Mouse (Mus musculus): ENCODE measurements at regions not wholly inside any gene's neighbourhood (a gene's known extent, or its start where the extent isn't known, plus 50 kb on each side); places are given as distances from the start of the nearest gene placed in this dataset.

GRCm38 (mm10) chr3:35027898-35028297 is 377.7 kb downstream of the Sox2 start:
- Histone ChIP-seq H3K27ac (no peak overlapping the region), H3K36me3 (replicated peaks) (no peaks in the 10 kb centered on the region), H3K9ac (no peak overlapping the region), H3K27me3 (peaks cover 3% of the 10 kb centered on the region; the same call in 1 of the 2 replicates), H3K9me3 (no peaks in the 10 kb centered on the region), H3K4me2 (no peak overlapping the region), H3K4me3 (replicated peaks) (no peak overlapping the region), H3K4me1 (peaks cover 8% of the 10 kb centered on the region)
- WGBS = 10% methylated on average over 5 of the region's 5 CpGs
- peak; percentile 53; the same call in 1 of the 2 replicates for ATAC-seq (ENCODE audit: low FRiP score)

GRCm38 (mm10) chr3:35029924-35030323 is 379.7 kb downstream of the Sox2 start:
- H3K9me3 ChIP-seq = no peaks in the 10 kb centered on the region
- no peak for ATAC-seq (ENCODE audit: low FRiP score)
- peaks cover 8% of the 10 kb centered on the region for H3K4me1 ChIP-seq
- 93% methylated on average over 8 of the region's 8 CpGs for WGBS
- no peak overlapping the region for H3K27ac ChIP-seq
- H3K36me3 ChIP-seq (replicated peaks) = no peaks in the 10 kb centered on the region
- peaks cover 3% of the 10 kb centered on the region; the same call in 1 of the 2 replicates for H3K27me3 ChIP-seq
- no peak overlapping the region for H3K9ac ChIP-seq
- H3K4me2 ChIP-seq = no peak overlapping the region
- no peak overlapping the region for H3K4me3 ChIP-seq (replicated peaks)

- 77% methylated on average over 8 of the region's 8 CpGs for WGBS
- H3K27me3 ChIP-seq = peaks cover 3% of the 10 kb centered on the region; the same call in 1 of the 2 replicates
- no peaks in the 10 kb centered on the region for H3K9me3 ChIP-seq
- H3K27ac ChIP-seq = no peak overlapping the region
- no peak overlapping the region for H3K4me3 ChIP-seq (replicated peaks)
- ATAC-seq (ENCODE audit: low FRiP score) = no peak
- no peak overlapping the region for H3K4me2 ChIP-seq
- H3K9ac ChIP-seq = no peak overlapping the region
- H3K4me1 ChIP-seq = no peaks in the 10 kb centered on the region; the same call in 1 of the 2 replicates
- H3K36me3 ChIP-seq (replicated peaks) = no peaks in the 10 kb centered on the region
Observed at GRCm38 (mm10) chr3:35033587-35033986, 383.4 kb downstream of the Sox2 start.

GRCm38 (mm10) chr3:35035234-35035633 is 385.0 kb downstream of the Sox2 start:
- ATAC-seq (ENCODE audit: low FRiP score) = no peak
- Histone ChIP-seq H3K27ac (no peak overlapping the region), H3K9me3 (no peaks in the 10 kb centered on the region), H3K4me3 (replicated peaks) (no peak overlapping the region), H3K36me3 (replicated peaks) (no peaks in the 10 kb centered on the region), H3K9ac (no peak overlapping the region), H3K27me3 (no peaks in the 10 kb centered on the region), H3K4me1 (peaks cover 3% of the 10 kb centered on the region), H3K4me2 (no peak overlapping the region)
- 85% methylated on average over 7 of the region's 7 CpGs for WGBS

GRCm38 (mm10) chr3:35043705-35044104 is 393.5 kb downstream of the Sox2 start:
- peaks cover 6% of the 10 kb centered on the region for H3K4me1 ChIP-seq
- ATAC-seq (ENCODE audit: low FRiP score) = no peak
- H3K27ac ChIP-seq = no peak overlapping the region
- H3K9me3 ChIP-seq = no peaks in the 10 kb centered on the region
- no peak overlapping the region for H3K4me3 ChIP-seq (replicated peaks)
- H3K9ac ChIP-seq = no peak overlapping the region
- H3K36me3 ChIP-seq (replicated peaks) = no peaks in the 10 kb centered on the region
- WGBS = 81% methylated on average over 2 of the region's 2 CpGs
- no peak overlapping the region for H3K4me2 ChIP-seq
- no peaks in the 10 kb centered on the region for H3K27me3 ChIP-seq

GRCm38 (mm10) chr3:35059438-35059837 is 409.2 kb downstream of the Sox2 start:
- 8% methylated on average over 4 of the region's 4 CpGs for WGBS
- Histone ChIP-seq H3K9ac (no peak overlapping the region), H3K4me2 (no peak overlapping the region), H3K27me3 (peaks cover 25% of the 10 kb centered on the region), H3K4me3 (replicated peaks) (no peak overlapping the region), H3K4me1 (peaks cover 14% of the 10 kb centered on the region), H3K9me3 (no peaks in the 10 kb centered on the region), H3K36me3 (replicated peaks) (no peaks in the 10 kb centered on the region), H3K27ac (no peak overlapping the region)
- no peak for ATAC-seq (ENCODE audit: low FRiP score)

- Histone ChIP-seq H3K4me1 (peaks cover 14% of the 10 kb centered on the region), H3K27ac (no peak overlapping the region), H3K9ac (no peak overlapping the region), H3K4me3 (replicated peaks) (no peak overlapping the region), H3K27me3 (peaks cover 25% of the 10 kb centered on the region), H3K4me2 (peak overlapping the region; percentile 10; the same call in 1 of the 2 replicates), H3K36me3 (replicated peaks) (no peaks in the 10 kb centered on the region), H3K9me3 (no peaks in the 10 kb centered on the region)
- WGBS = 13% methylated on average over 10 of the region's 10 CpGs
- no peak for ATAC-seq (ENCODE audit: low FRiP score)
Observed at GRCm38 (mm10) chr3:35060042-35060441, 409.8 kb downstream of the Sox2 start.

- 53% methylated on average over 9 of the region's 9 CpGs for WGBS
- Histone ChIP-seq H3K4me3 (replicated peaks) (no peak overlapping the region), H3K36me3 (replicated peaks) (no peaks in the 10 kb centered on the region), H3K9ac (no peak overlapping the region; the same call in 1 of the 2 replicates), H3K9me3 (no peaks in the 10 kb centered on the region), H3K27ac (no peak overlapping the region), H3K27me3 (peaks cover 5% of the 10 kb centered on the region), H3K4me1 (peaks cover 5% of the 10 kb centered on the region; the same call in 1 of the 2 replicates), H3K4me2 (no peak overlapping the region)
- no peak for ATAC-seq (ENCODE audit: low FRiP score)
Observed at GRCm38 (mm10) chr3:35066824-35067223, 416.6 kb downstream of the Sox2 start.

- Histone ChIP-seq H3K4me3 (replicated peaks) (no peak overlapping the region), H3K9me3 (no peaks in the 10 kb centered on the region), H3K27me3 (no peaks in the 10 kb centered on the region), H3K36me3 (replicated peaks) (no peaks in the 10 kb centered on the region), H3K4me1 (peaks cover 5% of the 10 kb centered on the region; the same call in 1 of the 2 replicates), H3K27ac (no peak overlapping the region), H3K9ac (no peak overlapping the region), H3K4me2 (no peak overlapping the region)
- ATAC-seq (ENCODE audit: low FRiP score) = no peak
- WGBS = 98% methylated on average over 8 of the region's 8 CpGs
Observed at GRCm38 (mm10) chr3:35068586-35068985, 418.4 kb downstream of the Sox2 start.

GRCm38 (mm10) chr3:35071046-35071445 is 420.8 kb downstream of the Sox2 start:
- Histone ChIP-seq H3K27ac (no peak overlapping the region), H3K4me2 (no peak overlapping the region), H3K36me3 (replicated peaks) (no peaks in the 10 kb centered on the region), H3K9me3 (no peaks in the 10 kb centered on the region), H3K4me3 (replicated peaks) (no peak overlapping the region), H3K27me3 (no peaks in the 10 kb centered on the region), H3K4me1 (peaks cover 5% of the 10 kb centered on the region; the same call in 1 of the 2 replicates), H3K9ac (no peak overlapping the region)
- whole genome bisulfite sequencing = 80% methylated on average over 2 of the region's 2 CpGs
- ATAC-seq (ENCODE audit: low FRiP score) = no peak

- WGBS = 48% methylated on average over 5 of the region's 5 CpGs
- Histone ChIP-seq H3K4me2 (no peak overlapping the region), H3K4me3 (replicated peaks) (no peak overlapping the region), H3K27ac (no peak overlapping the region), H3K4me1 (peaks cover 29% of the 10 kb centered on the region), H3K9me3 (no peaks in the 10 kb centered on the region), H3K9ac (no peak overlapping the region), H3K36me3 (replicated peaks) (no peaks in the 10 kb centered on the region), H3K27me3 (no peaks in the 10 kb centered on the region)
- ATAC-seq (ENCODE audit: low FRiP score) = no peak
Observed at GRCm38 (mm10) chr3:35079887-35080286, 429.7 kb downstream of the Sox2 start.

GRCm38 (mm10) chr3:35084091-35084867 is 434.1 kb downstream of the Sox2 start:
- 10% methylated on average over 11 of the region's 11 CpGs for WGBS
- peak; percentile 90 for ATAC-seq (ENCODE audit: low FRiP score)
- no peaks in the 10 kb centered on the region for H3K9me3 ChIP-seq
- no peaks in the 10 kb centered on the region for H3K36me3 ChIP-seq (replicated peaks)
- peak overlapping the region; percentile 15; the same call in 1 of the 2 replicates for H3K4me2 ChIP-seq
- H3K4me3 ChIP-seq (replicated peaks) = no peak overlapping the region
- H3K9ac ChIP-seq = no peak overlapping the region
- peaks cover 70% of the 10 kb centered on the region for H3K4me1 ChIP-seq
- no peaks in the 10 kb centered on the region for H3K27me3 ChIP-seq
- peak overlapping the region; percentile 91 for H3K27ac ChIP-seq

All from forebrain, embryonic 12.5 days (tissue).